Mouse (Mus musculus) urinary bladder, adult 2 months (tissue): Measurements from ENCODE around the gene 2310057M21Rik. TPM values are rescaled to one million over a fixed set of nuclear protein-coding genes. Genes with fewer than 3 reads are reported as not detected.

Experiments used
- DNase-seq: peaks from one replicate; pipeline ENCODE4 v3.0.0; 2022; ENCODE audit warnings: low spot score
- polyA plus RNA-seq: library from polyadenylated mRNA; depleted of rRNA; stranded (reverse); fragments of >200 nt; gene quantifications from 2 replicates; pipeline ENCODE4 v1.2.3, GENCODE M21; 2012; rRNA removed

Gene 2310057M21Rik
- polyA plus RNA-seq, 1 experiment: 8.3 TPM

DNA sequence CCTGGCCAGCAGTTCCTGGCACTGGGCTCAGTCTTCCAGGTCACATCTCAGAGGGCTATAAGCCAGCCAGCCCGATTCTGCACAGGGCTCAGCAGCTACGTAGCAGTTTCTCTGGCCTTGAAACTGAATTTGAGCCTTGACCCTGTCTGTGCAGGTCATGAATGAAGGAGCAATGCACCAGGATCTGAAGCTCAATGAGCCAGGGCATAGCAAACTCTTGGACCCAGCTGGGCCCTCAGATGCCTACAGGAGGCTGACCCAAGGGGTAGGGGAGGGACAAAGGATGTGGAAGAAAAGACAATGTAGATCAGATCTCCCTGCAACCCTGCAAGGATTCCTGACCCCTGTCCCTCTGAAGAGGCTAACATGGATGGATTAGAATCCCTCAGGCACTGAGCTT lies 40.4 kb downstream of the 2310057M21Rik start, which contains the start of gene Cuzd1:
Cuzd1 (minus strand) TSS at position 101 of the 400 bp plus-strand sequence.
- no peak for DNase-seq

DNA sequence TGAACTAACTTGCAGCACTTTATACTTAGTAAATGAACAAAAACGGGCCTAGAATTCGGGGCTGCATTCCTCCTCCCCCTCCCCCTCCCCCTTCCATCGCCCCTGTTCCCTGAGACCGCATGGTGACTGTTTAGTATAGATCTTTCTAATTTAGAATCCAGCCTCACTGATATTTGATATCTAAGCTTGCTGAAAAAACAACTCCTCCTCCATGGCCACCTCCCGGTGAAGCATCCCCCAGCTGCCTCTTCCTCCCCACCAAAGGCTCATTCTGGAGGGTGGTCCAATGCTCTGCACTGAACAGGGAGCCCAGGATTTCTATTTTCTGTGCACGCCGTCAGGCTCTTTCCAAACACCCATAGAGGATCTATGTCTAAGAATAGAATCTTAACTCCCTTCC lies 44.2 kb downstream of the 2310057M21Rik start:
- DNase-seq: no peak

DNA sequence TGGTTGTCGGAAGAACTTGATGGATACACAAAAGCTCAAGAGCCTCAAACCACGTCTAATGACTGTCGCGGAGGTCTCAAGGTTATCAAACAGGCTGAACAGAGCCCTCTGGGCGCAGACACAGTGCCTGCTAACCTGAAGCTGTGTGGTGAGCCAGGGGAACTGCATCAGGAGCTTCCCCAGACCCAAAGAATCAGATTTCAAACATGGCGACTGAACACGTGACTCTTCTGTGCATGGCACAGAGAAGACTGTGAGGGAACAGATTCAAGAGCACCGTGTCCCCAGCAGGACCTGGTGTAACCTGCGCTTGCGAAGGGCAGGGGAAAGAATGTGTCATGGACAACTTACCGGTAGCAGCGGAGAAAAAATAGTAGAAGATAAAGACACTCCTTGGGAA lies 45.0 kb downstream of the 2310057M21Rik start:
- no peak for DNase-seq

DNA sequence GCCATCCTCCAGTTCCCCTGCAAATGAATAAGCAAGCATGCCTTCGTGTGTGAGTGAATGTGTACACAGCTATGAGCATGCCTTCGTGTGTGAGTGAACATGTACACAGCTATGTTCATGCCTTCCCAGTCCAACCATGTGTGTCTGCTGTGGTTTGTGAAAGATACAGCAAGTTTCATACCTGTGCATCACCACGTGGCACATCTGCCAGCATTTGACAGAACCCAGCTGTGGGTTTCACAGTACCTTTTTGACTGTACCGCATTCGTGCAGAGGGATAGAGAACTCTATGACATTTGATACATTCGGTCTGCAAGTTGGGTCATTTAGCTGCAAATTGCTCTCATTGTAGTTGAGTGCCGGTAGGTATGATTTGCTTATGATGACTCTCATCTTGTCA lies 48.1 kb downstream of the 2310057M21Rik start:
- no peak for DNase-seq

DNA sequence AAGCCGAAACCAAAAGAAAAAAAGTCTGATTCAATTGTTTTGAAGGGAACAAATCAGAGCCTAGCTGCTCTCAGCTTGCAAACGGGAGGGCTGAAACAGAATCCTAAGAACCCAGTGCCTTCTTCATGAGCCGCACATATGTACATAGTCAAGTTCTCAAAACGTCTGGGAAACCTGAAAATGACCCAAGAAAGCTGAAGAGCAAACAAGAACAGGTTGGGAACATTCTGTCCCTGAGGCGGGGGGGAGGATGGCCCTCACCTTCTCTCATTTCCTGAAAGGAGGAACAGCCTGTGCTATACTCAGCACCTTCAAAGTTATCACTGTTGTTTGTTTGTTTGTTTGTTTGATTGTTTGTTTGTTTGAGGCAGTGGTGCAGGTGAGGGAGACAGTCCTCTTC lies 55.8 kb downstream of the 2310057M21Rik start:
- no peak for DNase-seq

DNA sequence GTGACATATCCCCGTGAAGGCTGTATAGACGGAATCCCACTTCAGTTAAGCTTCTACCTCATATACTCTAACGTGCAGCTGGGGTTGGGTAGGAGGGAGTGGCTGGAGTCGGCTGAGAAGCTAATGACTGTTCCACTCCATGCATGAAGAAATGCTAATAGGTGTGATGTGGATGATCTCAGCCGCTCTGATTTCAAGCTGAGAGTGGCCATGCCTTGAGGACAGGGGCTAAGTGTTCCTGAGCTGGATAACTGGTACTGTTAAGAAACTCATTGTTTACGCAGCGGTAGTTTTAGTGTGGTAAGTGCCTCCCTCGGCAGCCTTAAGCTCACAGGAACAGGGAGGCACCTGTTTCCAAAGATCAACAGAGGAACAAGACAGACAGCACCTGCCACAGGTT lies 59.2 kb downstream of the 2310057M21Rik start:
- no peak for DNase-seq

DNA sequence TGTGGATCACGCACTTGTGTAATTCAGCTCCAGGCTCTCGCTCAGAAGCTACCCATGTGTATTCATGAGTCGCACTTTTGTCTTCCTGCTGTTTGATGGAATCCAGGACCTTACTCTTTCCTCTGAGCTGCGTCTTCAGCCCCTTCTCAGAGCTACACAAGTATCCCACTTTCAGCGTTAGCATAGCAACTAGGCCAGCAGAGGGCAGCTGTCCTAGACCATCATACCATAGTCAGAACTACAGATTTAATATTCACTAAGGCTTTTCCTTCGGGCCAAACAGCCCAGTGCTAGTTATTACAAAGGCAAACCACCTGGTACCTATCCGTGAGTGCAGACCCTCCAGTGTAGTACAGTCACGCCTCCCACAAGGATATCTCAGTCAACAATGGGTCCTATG lies 65.4 kb downstream of the 2310057M21Rik start:
- no peak for DNase-seq

Other genes with a start within 250 kb of the 2310057M21Rik start
- not detected in 2 replicates for gene 4933402N03Rik, start 216.4 kb downstream of the 2310057M21Rik start, polyA plus RNA-seq
- not detected in 2 replicates for gene 5430419D17Rik, start 188.4 kb downstream of the 2310057M21Rik start, polyA plus RNA-seq
- gene Cuzd1, start 40.5 kb downstream of the 2310057M21Rik start, polyA plus RNA-seq: 0.03 TPM in 1 of 2 replicates, not detected in the other
- not detected in 2 replicates for gene Fam24b, start 33.2 kb downstream of the 2310057M21Rik start, polyA plus RNA-seq
- gene Fam24a, start 28.9 kb downstream of the 2310057M21Rik start, polyA plus RNA-seq: not detected in 2 replicates
- 47.4 and 49.2 TPM in 2 replicates for gene Pstk, start 8.4 kb upstream of the 2310057M21Rik start, polyA plus RNA-seq
- 14.4 and 15.2 TPM in 2 replicates for gene Ikzf5, start 47.8 kb upstream of the 2310057M21Rik start, polyA plus RNA-seq
- gene Acadsb, start 47.8 kb upstream of the 2310057M21Rik start, polyA plus RNA-seq: 43.6 and 55.7 TPM in 2 replicates
- not detected in 2 replicates for gene Hmx3, start 180.1 kb upstream of the 2310057M21Rik start, polyA plus RNA-seq
- gene Hmx2, start 186.0 kb upstream of the 2310057M21Rik start, polyA plus RNA-seq: not detected in 2 replicates
- gene Bub3, start 197.5 kb upstream of the 2310057M21Rik start, polyA plus RNA-seq: 63.7 and 77.0 TPM in 2 replicates